Mouse (Mus musculus): Measurements from ENCODE around the gene Myo1c.

Myo1c gene

DNA sequence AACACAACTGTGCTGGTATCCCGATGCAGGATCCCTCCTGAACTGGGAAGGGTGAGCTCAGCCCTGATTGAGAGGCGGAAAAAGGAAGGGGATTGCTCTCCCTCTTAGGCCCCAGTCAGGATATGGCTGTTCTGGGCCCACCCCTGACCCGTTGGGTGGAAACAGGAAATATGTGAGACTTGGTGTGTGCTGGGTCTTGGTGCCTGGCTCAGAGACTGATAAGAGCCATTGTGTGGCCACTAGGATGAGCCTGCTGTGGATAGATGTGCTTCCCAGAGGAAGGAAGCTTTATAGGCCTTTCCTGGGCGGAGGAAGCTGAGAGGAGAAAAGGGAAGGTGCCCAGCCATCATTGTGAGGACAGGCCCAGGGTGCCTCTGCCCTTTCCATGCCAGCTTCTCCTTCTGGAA, 1.1 kb upstream of the Myo1c start:
- DNase-seq (ENCODE audit: low spot score in 2 of 2) = no peak

GRCm38 (mm10) chr11:75650958-75651425, 688 bp downstream of the Myo1c start:
- no peak for DNase-seq (ENCODE audit: low spot score in 2 of 2)

DNA sequence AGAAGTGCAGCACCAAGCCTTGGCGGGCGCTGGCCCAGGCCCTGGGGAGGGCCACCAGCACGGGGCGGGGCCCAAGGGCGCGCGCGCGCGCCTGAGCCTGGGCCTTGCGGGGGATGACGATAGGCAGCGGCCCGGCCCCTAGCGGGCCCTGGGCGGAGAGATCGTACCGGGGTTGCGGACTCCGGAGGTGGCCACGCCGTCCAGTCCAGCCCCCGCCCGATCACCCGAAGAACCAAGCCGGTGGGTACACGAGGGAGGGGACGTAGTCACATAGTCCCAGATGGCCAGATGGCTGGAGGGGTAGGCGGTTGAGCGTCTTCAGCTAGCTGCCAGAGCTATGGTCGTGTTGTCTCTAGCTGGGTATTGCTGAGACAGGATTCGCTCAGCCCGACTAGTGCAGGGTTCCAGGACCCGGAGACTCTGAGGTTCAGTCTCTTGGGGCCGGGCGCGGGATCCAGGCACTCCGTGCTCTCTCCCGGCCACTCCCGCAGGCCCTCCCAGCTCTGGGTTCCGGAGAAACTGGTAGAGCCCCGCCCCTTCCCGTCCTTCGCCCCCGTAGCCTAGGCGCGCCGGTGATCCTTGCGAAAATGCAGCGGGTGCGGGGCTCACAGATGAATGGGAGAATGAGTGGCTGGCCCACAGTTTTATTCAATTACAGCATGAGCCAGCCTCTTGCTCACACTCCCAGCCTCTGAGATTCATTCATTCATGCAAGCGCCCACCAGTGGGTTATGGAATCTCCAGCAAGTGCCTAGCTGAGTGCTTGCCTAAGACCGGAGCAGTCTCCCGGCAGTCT, 1.3 kb downstream of the Myo1c start:
- DNase-seq (ENCODE audit: low spot score in 2 of 2) = peak; percentile 69 to 78

DNA sequence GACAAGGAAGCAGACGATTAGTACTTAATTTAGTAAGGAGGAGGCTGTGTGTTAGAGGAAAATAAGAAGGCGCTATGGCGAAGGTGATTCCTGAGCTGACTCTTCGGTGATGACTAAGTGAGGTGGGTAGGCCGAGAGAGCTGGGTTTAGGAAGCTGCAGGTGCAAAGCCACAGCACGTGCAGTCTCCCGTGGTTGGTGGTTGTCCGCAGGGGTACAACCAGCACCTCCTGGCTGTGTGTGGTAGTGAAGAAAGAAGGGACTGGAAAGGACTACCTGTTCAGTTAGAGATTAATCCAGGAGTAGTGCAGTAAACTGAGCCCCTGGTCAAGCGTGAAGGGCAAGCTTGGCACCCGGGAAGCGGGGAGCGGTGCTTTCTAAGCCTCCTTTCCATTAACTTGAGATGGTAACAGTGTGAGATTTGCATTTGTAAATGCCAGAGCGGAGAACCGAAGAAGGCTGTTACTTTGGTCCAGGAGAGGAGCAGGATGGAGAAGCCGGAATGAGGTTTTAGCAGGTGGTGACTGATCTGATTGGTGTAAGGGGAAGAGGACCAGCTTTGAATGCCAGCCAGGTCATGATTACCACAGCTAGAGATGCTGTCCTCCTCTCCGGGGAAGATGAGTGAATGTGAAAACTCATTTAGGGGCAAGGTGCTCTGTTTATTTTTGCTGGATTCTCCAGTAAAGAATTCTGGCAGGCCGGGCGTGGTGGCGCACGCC, 2.1 kb downstream of the Myo1c start:
- no peak for DNase-seq (ENCODE audit: low spot score in 2 of 2)

DNA sequence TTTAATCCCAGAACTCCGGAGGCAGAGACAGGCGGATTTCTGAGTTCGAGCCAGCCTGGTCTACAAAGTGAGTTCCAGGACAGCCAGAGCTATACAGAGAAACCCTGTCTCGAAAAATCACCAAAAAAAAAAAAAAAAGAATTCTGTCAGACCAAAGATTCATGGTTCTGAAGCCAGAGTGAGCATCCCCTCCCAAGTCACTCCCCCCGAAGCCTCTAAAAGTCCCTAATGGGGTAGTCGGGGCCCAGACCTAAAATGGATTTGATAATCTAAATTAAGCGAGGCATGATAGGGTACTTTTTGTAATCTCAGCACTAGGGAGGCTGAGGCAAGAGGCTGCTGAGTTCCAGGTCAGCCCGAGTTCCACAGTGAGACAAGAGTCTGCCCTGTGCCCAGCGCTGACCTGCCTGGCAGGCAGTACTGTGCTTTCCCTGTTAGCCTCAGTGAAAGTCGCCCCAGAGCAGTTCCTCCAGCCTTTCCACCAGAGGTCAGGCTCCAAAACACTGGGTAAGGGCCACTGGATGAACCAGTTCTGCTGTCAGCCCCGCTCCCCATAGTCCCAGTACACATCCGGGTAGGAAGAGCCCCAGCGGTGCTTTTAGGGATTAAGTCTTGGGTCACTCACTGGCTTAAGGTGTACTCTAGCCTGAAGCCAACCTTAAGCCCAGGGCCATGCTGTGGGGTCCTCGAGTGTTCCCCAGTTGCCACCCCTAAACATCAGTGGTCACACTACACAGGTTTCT, 2.8 kb downstream of the Myo1c start:
- no peak for DNase-seq (ENCODE audit: low spot score in 2 of 2)

DNA sequence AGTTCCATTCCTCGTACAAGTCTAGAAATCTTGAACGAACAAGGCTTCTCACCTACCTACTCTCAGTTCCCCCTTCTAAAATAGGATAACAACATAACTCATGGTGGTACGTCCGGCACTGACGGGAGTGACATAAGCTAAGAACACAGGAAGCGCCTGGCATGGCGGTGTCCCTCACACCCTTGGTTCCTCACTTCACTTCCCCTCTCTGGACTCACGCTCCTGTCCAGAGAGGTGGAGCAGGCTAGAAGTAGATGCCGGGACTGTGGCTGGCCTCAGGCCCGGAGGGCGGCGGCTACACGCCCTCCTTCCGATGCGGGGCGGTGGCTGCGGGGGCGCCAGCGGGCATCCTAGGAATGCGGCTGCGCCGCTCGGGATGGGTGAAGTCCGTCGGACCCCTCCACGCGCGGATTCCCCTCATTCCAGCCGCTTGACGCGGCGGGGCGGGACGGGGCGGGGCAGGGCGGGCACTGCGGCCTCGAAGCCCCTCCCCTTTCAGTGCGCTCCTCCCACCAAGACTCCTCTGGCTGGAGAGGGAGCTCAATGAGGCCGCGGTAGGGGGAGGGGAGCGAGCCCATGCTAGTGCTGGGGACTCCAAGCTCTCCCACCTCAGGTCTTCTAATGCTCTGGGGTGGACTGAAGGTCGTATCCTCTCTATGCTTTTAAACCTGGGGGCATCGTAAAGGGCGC, 3.6 kb downstream of the Myo1c start:
- DNase-seq (ENCODE audit: low spot score in 2 of 2) = no peak

GRCm38 (mm10) chr11:75654471-75655390, 4.4 kb downstream of the Myo1c start:
- DNase-seq (ENCODE audit: low spot score in 2 of 2) = no peak

- peak; percentile 38 to 54 for DNase-seq (ENCODE audit: low spot score in 2 of 2)
Measured at GRCm38 (mm10) chr11:75655621-75656545, 5.6 kb downstream of the Myo1c start.

- DNase-seq (ENCODE audit: low spot score in 2 of 2) = no peak
Measured at GRCm38 (mm10) chr11:75656621-75657590, 6.6 kb downstream of the Myo1c start.

GRCm38 (mm10) chr11:75657841-75658240, 7.5 kb downstream of the Myo1c start:
- no peak for DNase-seq (ENCODE audit: low spot score in 2 of 2)

DNA sequence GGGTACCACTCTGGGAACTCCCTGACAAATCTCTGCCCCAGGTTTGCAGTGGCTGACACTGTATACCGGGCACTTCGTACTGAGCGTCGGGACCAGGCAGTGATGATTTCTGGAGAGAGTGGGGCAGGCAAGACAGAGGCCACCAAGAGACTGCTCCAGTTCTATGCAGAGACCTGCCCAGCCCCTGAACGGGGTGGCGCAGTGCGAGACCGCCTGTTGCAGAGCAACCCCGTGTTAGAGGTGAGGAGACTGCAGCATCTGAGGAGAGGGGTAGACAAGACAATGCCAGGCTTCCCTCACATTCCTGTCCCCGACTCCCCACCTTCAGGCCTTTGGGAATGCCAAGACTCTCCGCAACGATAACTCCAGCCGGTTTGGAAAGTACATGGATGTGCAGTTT, 8.0 kb downstream of the Myo1c start:
- DNase-seq (ENCODE audit: low spot score in 2 of 2) = no peak

DNA sequence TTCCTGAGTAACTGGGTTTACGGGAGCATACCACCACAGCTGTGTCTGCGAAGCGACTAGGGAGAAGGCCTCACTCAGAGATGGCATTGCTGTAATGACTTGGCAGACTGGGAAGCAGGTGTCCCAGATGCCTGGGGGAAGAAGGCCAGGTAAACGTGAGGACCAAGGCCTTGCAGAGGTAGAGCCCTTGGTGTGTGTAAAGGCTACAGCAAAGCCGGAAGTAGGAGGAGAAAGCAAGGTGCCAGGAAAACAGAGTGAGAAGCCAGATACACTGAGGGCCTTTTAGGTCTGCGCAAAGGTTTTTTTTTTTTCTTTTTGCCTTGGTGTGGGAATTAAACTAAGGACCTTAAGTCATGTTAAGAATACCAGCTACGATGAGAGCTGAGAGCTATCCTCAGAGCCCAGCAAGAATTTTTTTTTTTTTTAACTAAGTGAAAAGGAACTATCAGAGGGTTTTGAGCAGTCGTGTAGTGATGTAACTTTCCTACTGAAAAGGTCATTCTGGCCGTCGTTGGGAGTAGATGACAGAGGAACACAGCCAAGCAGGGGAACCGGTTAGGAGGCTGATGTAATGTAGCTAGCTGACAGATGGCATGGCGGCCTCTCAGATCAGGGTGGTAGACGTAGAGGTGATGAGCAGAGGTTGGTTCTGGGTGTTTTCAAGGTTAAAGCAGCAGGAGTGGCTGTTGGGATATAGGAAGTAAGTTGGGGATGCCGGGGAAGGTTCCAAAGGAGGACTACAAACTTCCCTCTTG, 8.9 kb downstream of the Myo1c start:
- no peak for DNase-seq (ENCODE audit: low spot score in 2 of 2)

- DNase-seq (ENCODE audit: low spot score in 2 of 2) = no peak
Measured at GRCm38 (mm10) chr11:75660081-75660590, 9.8 kb downstream of the Myo1c start.

- DNase-seq (ENCODE audit: low spot score in 2 of 2) = no peak
Measured at GRCm38 (mm10) chr11:75660941-75661800, 10.9 kb downstream of the Myo1c start.

DNA sequence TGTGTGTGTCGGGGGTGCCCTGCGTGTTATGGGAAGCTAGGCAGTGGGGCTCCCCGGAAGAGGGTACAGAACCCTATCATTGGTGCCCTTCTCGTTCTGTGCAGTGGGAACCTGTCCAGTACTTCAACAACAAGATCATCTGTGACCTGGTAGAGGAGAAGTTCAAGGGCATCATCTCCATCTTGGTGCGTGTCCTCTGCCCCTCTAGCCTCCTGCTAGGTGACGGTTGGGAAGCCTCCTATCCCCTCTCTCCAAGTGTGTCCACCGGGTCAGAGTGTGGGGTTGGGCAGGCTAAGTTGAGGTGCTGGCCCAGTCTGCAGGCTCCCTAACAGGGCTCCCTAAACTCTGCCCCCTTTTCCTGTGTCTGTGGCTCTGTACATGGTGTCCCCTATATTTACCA, 11.8 kb downstream of the Myo1c start:
- DNase-seq (ENCODE audit: low spot score in 2 of 2) = no peak

DNA sequence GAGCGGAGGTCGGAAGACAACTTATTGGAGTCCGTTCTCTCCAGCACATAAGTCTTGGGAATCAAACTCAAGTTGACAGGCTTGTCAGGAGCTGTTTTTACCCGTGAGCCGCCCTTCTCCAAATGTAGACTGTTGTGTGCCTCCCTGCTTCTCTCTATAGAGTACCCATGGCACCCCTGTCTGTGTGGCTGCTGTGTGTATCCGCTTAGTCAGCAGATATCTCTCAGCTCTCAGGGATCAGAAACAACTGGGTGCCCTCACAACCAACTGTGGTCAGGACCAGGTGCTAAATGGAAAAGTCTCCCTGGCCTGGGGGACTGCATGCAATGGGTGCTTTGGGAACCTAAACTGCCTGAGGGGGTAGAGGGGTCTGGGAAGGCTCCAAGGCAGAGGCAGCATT, 16.0 kb downstream of the Myo1c start:
- no peak for DNase-seq (ENCODE audit: low spot score in 2 of 2)
